Mouse (Mus musculus) thymus, postnatal 14 days (tissue): Measurements from ENCODE around the gene Ell.
"Not testable (repeated sequence)": the region's sequence is repeated elsewhere in the genome, so short reads cannot be mapped to it uniquely, and the experiment has no call there.

Source experiments
- DNase-seq: peaks from one replicate; pipeline ENCODE4 v3.0.0; 2021

Gene Ell

GRCm38 (mm10) chr8:70507027-70507393, 32.2 kb upstream of the Ell start:
- no peak for DNase-seq

- DNase-seq, result peak; percentile 28
Measured at GRCm38 (mm10) chr8:70509281-70509952, 29.8 kb upstream of the Ell start.

DNA sequence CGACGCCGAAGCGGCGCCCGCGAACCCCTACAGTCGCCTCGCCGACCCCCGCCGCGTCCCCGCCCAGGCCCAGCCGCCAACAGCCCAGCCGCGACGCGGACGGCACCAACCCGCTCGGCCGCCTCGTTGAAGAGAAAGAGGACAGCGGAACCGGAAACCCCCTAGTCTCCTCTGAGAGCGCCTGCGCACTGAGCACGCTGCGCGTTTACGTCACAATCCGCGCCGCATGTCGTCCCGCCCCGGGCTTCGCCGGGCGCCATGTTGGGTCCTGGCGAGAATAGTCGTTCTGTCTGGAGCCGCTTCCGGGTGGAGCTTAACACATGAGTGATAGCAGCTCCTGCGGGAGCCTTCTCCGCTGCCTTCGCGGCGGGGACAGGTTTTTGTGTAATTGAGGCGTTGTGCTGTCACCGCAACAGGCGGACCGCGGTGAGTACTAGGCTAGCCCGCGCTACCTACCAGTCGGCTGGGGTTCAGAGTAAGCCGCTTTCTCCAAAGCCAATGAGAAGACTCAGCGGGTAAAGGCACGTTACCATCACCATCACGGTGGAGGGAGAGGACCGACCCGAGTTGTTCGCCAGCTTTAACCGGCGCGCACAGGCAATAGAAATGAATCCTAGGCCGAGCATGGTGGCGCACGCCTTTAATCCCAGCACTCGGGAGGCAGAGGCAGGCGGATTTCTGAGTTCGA, 28.9 kb upstream of the Ell start, which contains the start of gene Uba52:
Gene Uba52, minus strand, starts transcription at position 574 of the 688 bp plus-strand sequence.
- peak; percentile 98 for DNase-seq

- not testable (repeated sequence) for DNase-seq
Measured at GRCm38 (mm10) chr8:70511174-70511573, 28.1 kb upstream of the Ell start.

DNA sequence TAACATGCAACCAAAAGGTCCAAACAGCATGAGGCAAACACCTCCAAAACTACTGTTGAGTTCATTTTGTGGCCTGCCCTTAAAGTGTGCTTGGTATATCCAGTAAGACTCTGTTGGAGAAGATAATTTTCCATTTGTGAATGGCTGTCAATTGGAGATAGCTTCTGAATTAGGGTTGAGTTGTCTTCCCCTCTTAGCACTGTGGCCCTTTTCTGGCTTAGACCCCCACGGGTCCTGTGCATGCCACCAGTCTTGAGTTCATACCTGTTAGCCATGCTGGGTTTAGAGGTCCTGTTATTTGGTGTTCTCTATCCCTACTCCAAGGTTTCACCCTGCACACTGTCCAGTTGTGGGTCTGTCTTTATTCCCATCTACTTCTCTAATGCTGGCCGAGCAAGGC, 27.5 kb upstream of the Ell start:
- DNase-seq, result no peak

DNA sequence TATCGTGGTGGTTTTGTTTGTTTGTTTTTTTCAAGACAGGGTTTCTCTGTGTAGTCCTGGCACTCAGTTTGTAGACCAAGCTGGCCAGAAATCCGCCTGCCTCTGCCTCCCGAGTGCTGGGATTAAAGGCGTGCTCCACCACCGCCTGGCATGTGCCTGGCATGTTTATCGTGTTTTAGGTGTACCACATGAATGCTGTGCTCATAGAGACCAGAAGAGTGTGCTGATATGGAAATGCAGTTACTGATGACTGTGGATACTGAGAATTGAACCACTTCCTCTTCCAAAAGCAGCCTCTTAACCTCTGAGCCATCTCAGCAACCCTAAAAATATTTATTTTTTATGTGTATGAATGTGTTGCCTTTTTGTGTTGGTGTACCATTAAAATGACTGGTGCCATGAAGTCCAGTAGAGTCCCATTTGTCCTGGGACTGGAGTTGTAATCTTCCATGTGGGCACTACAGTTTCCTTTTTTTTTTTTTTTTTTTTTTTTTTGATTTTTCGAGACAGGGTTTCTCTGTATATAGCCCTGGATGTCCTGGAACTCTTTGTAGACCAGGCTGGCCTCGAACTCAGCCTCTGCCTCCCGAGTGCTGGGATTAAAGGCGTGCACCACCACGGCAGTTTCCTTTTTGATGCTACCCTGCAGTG, 26.9 kb upstream of the Ell start:
- no peak for DNase-seq

- no peak for DNase-seq
Measured at GRCm38 (mm10) chr8:70513441-70513840, 25.8 kb upstream of the Ell start.

GRCm38 (mm10) chr8:70517940-70518643, 21.2 kb upstream of the Ell start:
- DNase-seq, result no peak

DNA sequence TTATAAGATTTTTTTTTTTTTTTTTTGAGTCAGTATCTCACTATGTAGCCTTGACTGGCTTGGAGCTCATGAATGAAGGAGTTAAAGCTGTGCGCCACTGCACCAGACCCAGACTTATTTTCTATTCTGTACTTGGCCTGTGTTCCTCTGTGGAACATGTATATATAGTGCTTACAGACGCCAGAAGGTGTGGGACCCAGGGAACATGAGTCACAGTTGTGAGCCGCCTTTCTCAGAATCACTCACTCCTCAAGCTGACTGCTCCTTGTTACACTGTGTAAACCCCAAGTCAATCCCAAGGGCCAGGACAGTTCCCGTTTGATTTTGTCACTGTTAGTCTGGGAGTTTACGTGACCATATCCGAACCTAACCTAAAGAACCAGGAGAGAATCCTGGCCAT, 20.2 kb upstream of the Ell start:
- no peak for DNase-seq

DNA sequence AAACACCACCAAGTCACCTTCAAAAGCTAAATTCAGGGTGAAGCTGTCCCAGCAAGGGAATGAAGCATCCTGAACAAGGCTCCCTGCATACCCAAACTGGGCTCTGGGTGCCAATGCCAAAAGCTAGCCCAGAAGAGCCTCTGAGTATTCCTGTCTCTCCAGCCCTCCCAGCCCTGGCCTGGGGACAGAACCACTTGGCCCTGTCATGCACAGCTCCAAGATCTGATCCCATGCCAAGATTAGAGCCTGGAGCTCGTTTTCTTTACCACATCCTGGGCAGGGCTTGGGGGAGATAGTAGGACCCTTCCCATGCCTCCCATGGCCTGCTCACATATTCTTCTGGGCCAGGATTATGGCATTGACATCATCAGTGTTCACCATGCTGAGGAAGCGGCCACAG, 19.7 kb upstream of the Ell start:
- no peak for DNase-seq

GRCm38 (mm10) chr8:70522592-70523403, 16.5 kb upstream of the Ell start:
- DNase-seq, result peak; percentile 97

DNA sequence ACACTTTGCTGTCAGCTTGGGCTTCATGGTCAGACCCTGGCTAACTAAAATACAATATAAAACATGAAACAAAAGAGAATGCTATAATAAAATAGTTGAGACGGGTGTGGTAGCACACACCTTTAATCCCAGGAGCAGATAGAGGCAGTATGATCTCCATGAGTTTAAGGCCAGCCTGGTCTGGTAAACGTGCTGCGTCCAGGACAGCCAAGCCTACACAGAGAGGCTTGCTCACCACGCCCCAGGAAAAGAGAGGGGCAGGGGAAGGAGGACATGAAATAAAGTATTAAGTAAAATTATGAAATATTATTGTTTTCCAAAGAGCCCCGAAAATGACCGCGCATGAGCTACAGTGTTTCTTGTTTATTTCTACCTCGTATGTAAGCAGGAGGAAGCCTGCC, 12.1 kb upstream of the Ell start:
- peak; percentile 36 for DNase-seq

- peak; percentile 99 for DNase-seq
Measured at GRCm38 (mm10) chr8:70527512-70528181, 11.6 kb upstream of the Ell start, which contains the start of the genes Fkbp8 and Kxd1. Gene Fkbp8, plus strand, starts transcription at chr8:70527724. Gene Kxd1, minus strand, starts transcription at chr8:70527956.

DNA sequence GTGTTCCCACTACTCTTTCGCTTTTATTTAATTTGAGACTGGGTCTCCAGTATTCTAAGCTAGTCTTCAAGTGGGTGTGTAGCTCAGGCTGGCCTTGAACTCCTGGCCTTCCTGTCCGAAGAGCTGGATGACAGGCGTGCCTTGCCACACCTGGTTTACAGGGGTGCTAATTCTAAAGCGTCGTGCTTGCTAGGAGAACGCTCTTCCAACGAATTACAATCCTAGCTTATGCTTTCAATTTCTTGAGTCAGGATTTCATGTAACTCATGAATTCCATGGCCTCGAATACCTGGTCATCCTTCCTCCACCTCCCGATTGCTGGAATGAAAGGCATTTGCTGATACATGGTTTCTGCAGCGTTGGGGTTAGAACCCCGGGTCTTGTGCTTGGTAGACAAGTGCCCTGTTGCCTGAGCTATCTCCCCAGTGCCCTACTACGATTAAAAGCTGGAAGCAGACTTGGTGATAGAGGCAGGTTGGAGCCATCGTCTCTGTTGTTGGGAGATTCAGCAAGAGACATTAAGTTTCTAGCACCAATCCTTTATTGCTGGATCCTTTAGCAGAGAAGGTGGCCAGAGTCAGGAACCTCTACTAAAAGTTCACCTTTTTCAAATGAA, 11.0 kb upstream of the Ell start:
- DNase-seq, result no peak

DNA sequence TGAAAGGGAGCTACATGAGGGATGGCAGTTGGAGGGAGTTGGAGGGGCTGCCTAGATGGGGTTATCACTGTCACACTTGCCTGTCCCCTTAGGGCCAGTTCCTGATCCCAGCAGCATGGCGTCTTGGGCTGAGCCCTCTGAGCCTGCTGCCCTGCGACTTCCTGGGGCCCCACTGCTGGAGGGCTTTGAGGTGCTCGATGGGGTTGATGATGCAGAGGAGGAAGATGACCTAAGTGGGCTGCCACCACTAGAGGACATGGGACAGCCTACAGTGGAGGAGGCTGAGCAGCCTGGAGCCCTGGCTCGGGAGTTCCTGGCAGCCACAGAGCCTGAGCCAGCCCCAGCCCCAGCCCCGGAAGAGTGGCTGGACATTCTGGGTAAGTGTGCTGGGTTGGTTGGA, 10.0 kb upstream of the Ell start:
- no peak for DNase-seq

- DNase-seq, result no peak
Measured at GRCm38 (mm10) chr8:70529741-70530161, 9.5 kb upstream of the Ell start.

GRCm38 (mm10) chr8:70530314-70530713, 8.9 kb upstream of the Ell start:
- no peak for DNase-seq

DNA sequence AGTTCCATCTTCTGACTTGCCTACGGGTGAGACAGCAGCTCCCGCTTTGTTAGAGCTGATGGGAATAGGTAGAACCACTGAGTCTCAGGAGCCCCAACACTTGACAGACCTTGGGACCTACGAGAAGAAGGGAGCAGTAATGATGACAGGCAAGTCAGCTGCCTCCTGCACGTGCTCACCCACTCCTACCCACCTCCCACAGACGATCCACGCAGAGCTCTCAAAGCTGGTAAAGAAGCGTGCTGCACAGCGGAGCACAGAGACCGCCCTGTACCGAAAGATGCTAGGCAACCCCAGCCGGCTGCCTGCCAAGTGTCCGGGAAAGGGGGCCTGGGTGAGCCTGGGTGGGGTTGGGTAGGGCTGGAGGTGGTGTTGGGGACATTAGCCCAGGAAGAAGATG, 5.0 kb upstream of the Ell start:
- no peak for DNase-seq

GRCm38 (mm10) chr8:70535221-70535620, 4.0 kb upstream of the Ell start:
- DNase-seq, result no peak

GRCm38 (mm10) chr8:70535701-70536100, 3.6 kb upstream of the Ell start:
- no peak for DNase-seq

DNA sequence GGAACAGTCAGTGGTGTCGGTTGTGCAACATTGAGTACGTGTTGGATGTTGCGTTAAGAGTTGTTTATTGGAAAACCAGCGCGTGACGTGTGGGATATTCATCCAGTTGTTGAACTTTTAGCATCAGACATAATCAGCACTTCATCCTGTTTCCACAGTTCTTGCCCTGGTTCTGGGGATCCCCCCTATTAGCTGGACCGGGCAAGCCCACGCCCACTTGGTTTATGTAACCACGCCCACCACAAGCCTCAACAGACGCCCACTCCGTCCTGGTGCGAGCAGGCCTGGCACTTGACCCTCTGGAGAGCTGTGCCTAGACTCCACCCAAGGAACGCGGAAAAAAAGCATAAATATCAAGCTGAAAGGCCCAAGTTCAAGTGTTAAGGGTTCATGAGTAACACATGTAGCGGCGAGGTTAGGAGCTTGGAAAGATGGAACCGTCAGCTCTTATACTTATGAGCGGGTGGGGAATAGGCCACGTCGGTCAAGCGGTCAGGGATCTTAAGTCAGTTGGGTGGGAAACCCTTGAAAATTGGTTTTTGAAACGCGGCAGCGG, 1.2 kb upstream of the Ell start:
- DNase-seq, result peak; percentile 46
